Mouse (Mus musculus) heart, postnatal 0 days (tissue): ENCODE results near the gene Uqcrq.

Source experiments
- CTCF ChIP-seq: IDR thresholded peaks from 2 replicates; pipeline ENCODE4 v1.5.1; 2016; ENCODE audit warnings: antibody characterized with exemption, control low read depth, low read depth
- EP300 ChIP-seq: IDR thresholded peaks from 2 replicates; pipeline ENCODE4 v1.6.1; 2016; ENCODE audit warnings: antibody characterized with exemption, low read depth

DNA sequence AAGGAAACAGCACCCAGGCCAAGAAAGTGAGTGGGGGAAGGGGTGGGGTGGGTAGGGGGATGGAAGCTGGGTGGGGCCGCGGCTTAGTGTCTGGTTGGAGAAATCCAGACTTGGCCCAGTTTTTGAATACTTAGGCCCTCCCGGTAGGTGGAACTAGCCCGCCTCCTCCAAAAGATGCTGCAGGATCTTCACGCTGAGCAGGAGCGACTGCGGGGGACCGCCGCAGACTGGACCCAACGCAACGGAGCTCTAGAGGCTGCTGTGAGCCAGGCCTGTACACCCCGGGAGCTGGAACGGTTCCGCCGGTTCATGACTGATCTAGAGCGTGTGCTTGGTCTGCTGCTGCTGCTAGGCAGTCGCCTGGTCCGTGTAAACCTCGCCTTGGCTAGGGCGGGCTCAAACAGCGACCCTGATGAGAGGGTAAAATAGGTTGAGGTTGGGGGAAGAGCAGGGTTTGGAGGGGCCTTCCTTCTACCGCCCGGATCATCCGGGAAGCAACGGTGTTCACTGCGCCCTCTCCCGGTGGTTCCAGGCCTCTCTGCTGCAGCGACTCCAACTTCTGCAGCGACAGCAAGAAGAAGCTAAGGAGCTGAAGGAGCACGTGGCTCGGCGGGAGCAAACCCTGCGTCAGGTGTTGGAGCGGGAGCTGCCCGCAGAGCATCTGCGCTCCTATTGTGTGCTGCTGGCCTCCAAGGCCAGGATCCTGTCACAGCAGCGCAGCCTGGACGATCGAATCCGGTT is 35.8 kb upstream of the Uqcrq start:
- peak; percentile 71 for TF ChIP-seq CTCF
- no peak for TF ChIP-seq EP300
